Mouse (Mus musculus) brain, embryonic 18.5 days (tissue): ENCODE results near the gene Adi1.

Experiments
- DNase-seq: peaks from one replicate; pipeline ENCODE4 v3.0.0-alpha.2; 2012; ENCODE audit warnings: low read depth, low spot score

The Adi1 gene

GRCm38 (mm10) chr12:28694231-28694630, 19.2 kb downstream of the Adi1 start:
- no peak for DNase-seq

GRCm38 (mm10) chr12:28694776-28695175, 19.7 kb downstream of the Adi1 start:
- no peak for DNase-seq

- peak; percentile 36 for DNase-seq
Measured at GRCm38 (mm10) chr12:28697821-28698595, 23.0 kb downstream of the Adi1 start.

- no peak for DNase-seq
Measured at GRCm38 (mm10) chr12:28699086-28699485, 24.1 kb downstream of the Adi1 start.

GRCm38 (mm10) chr12:28699656-28700055, 24.6 kb downstream of the Adi1 start:
- DNase-seq: peak; percentile 72

- DNase-seq: no peak
Measured at GRCm38 (mm10) chr12:28700101-28700511, 25.1 kb downstream of the Adi1 start.

GRCm38 (mm10) chr12:28700561-28701025, 25.6 kb downstream of the Adi1 start:
- DNase-seq: peak; percentile 24

GRCm38 (mm10) chr12:28701302-28701701, 26.3 kb downstream of the Adi1 start:
- DNase-seq: no peak

- DNase-seq: no peak
Measured at GRCm38 (mm10) chr12:28704381-28704780, 29.4 kb downstream of the Adi1 start.

GRCm38 (mm10) chr12:28705204-28705603, 30.2 kb downstream of the Adi1 start:
- DNase-seq: no peak

- DNase-seq: no peak
Measured at GRCm38 (mm10) chr12:28708154-28708553, 33.1 kb downstream of the Adi1 start.

GRCm38 (mm10) chr12:28710566-28711185, 35.6 kb downstream of the Adi1 start:
- no peak for DNase-seq

- DNase-seq: no peak
Measured at GRCm38 (mm10) chr12:28714822-28715632, 40.0 kb downstream of the Adi1 start.

GRCm38 (mm10) chr12:28717066-28717465, 42.0 kb downstream of the Adi1 start:
- no peak for DNase-seq

GRCm38 (mm10) chr12:28718106-28718505, 43.1 kb downstream of the Adi1 start:
- no peak for DNase-seq

- DNase-seq: no peak
Measured at GRCm38 (mm10) chr12:28724366-28724765, 49.3 kb downstream of the Adi1 start.

GRCm38 (mm10) chr12:28726204-28726603, 51.2 kb downstream of the Adi1 start:
- no peak for DNase-seq

GRCm38 (mm10) chr12:28727061-28727460, 52.0 kb downstream of the Adi1 start:
- no peak for DNase-seq
